Mouse (Mus musculus) ES-E14 (cell line): ENCODE results near the gene Gm4969.

Experiments used
- HCFC1 ChIP-seq: IDR thresholded peaks from 2 replicates; pipeline ENCODE4 v1.6.1; 2012; ENCODE audit warnings: low read length, inconsistent platforms, borderline replicate concordance; ENCODE audit not compliant: insufficient read depth
- ZC3H11A ChIP-seq: IDR thresholded peaks from 2 replicates; pipeline ENCODE4 v1.6.1; 2012; ENCODE audit warnings: low read depth, mild to moderate bottlenecking, inconsistent platforms, low read length, borderline replicate concordance

- no peak for TF ChIP-seq HCFC1
- TF ChIP-seq ZC3H11A = no peak
Observed at GRCm38 (mm10) chr7:19148180-19148874, 30.2 kb upstream of the Gm4969 start.
